Mouse (Mus musculus) adrenal gland, adult (tissue): ENCODE data around the gene Hacd2.

Experiments used
- DNase-seq, 2 experiments: peaks; one replicate each; pipeline ENCODE4 v3.0.0; 2022 to 2023; ENCODE audit warnings: low spot score in 1 of 2; ENCODE audit not compliant: inconsistent age in 2 of 2

Gene Hacd2

GRCm38 (mm10) chr16:35006251-35006650, 16.0 kb upstream of the Hacd2 start:
- DNase-seq: peak in 1 of 2 experiments; percentile 32

GRCm38 (mm10) chr16:35007361-35007760, 14.9 kb upstream of the Hacd2 start:
- DNase-seq: peak in 1 of 2 experiments; percentile 22

- no peak for DNase-seq
Measured at GRCm38 (mm10) chr16:35008447-35008846, 13.8 kb upstream of the Hacd2 start.

GRCm38 (mm10) chr16:35013501-35013900, 8.7 kb upstream of the Hacd2 start:
- no peak for DNase-seq

GRCm38 (mm10) chr16:35016491-35016890, 5.7 kb upstream of the Hacd2 start:
- DNase-seq: no peak

GRCm38 (mm10) chr16:35018470-35018974, 3.7 kb upstream of the Hacd2 start:
- DNase-seq: no peak

- DNase-seq: no peak
Measured at GRCm38 (mm10) chr16:35021903-35022241, 356 bp upstream of the Hacd2 start.

- no peak for DNase-seq
Measured at GRCm38 (mm10) chr16:35023138-35023735, 1.0 kb downstream of the Hacd2 start.

GRCm38 (mm10) chr16:35024300-35024699, 2.1 kb downstream of the Hacd2 start:
- DNase-seq: no peak

- DNase-seq: no peak
Measured at GRCm38 (mm10) chr16:35025347-35025746, 3.1 kb downstream of the Hacd2 start.

- peak in 1 of 2 experiments; percentile 51 for DNase-seq
Measured at GRCm38 (mm10) chr16:35033241-35033640, 11.0 kb downstream of the Hacd2 start.

- DNase-seq: no peak
Measured at GRCm38 (mm10) chr16:35033809-35034577, 11.8 kb downstream of the Hacd2 start.

GRCm38 (mm10) chr16:35034971-35035370, 12.7 kb downstream of the Hacd2 start:
- no peak for DNase-seq

GRCm38 (mm10) chr16:35036754-35037153, 14.5 kb downstream of the Hacd2 start:
- no peak for DNase-seq

- no peak for DNase-seq
Measured at GRCm38 (mm10) chr16:35038343-35039057, 16.3 kb downstream of the Hacd2 start.

GRCm38 (mm10) chr16:35040154-35040553, 17.9 kb downstream of the Hacd2 start:
- no peak for DNase-seq

- no peak for DNase-seq
Measured at GRCm38 (mm10) chr16:35041001-35041400, 18.8 kb downstream of the Hacd2 start.

GRCm38 (mm10) chr16:35046081-35046775, 24.0 kb downstream of the Hacd2 start:
- DNase-seq: peak in 1 of 2 experiments; percentile 69

GRCm38 (mm10) chr16:35047272-35047969, 25.2 kb downstream of the Hacd2 start:
- DNase-seq: no peak

GRCm38 (mm10) chr16:35051066-35051465, 28.8 kb downstream of the Hacd2 start:
- DNase-seq: no peak

- DNase-seq: no peak
Measured at GRCm38 (mm10) chr16:35052191-35052590, 30.0 kb downstream of the Hacd2 start.
